Mouse (Mus musculus) Patski (cell line): ENCODE data around the gene Myh7. TPM values are rescaled to one million over a fixed set of nuclear protein-coding genes. Genes with fewer than 3 reads are reported as not detected.
"Not testable (repeated sequence)": the region's sequence is repeated elsewhere in the genome, so short reads cannot be mapped to it uniquely, and the experiment has no call there.

ENCODE experiments used
- ATAC-seq: fragments of 100-300 bp; one replicate; pipeline ENCODE4 v1.8.0; 2021
- CTCF ChIA-PET: fragments of 350-600 bp; sonication (Branson Sonifier 250); formaldehyde crosslinking; loops from one replicate; lab custom pipeline; 2022; ENCODE audit warnings: inconsistent platforms; lab: Charles Lee
- POLR2A ChIA-PET: fragments of 350-600 bp; sonication (Branson Sonifier 250); formaldehyde crosslinking; loops from one replicate; lab custom pipeline; 2022; ENCODE audit warnings: antibody characterized with exemption, inconsistent platforms; lab: Charles Lee
- DNase-seq: peaks from one replicate; pipeline ENCODE4 v3.0.0-alpha.2; 2011; ENCODE audit warnings: low read depth, low spot score
- H3K27me3 ChIP-seq: fragments of 371-371 bp; one replicate; pipeline ENCODE4 v1.5.1; 2021
- CTCF ChIP-seq: fragments of 100-300 bp; IDR thresholded peaks from one replicate; pipeline ENCODE4 v1.5.1; 2021
- in situ Hi-C: fragments of 300-500 bp; cut with MboI; formaldehyde crosslinking; loops from 3 replicates; pipeline ENCODE4 v1.11.1; 2018; ENCODE audit warnings: low pct_unique_long_range_greater_than_20kb, mixed read lengths
- polyA plus RNA-seq: library from polyadenylated mRNA; unstranded; gene quantifications from one replicate; pipeline ENCODE4 v1.2.3, GENCODE M21; 2021

Myh7 gene
- polyA plus RNA-seq, 1 experiment from 2014 or later = 0.23 TPM

DNA sequence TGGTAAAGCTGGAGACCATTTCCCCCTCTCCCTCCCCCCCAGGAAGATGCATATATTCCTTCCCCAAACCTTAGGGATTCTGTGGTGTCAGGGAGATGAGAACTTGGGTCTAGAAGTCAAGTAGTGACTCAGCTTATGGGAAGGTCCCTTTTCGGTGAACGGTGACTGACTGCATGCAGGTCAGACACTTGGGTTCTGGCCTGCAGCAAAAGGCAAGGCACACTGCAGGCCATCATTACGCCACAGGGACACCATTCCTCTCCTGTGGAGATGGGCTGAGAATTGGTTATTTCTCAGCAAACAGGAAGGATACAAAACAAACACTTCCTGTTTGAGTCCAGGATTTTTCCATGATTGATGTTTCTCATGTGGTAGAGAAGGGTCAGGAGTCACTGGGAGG, 35.2 kb downstream of the Myh7 start:
- in situ Hi-C loops = no loop called here
- ATAC-seq (no peak), DNase-seq (no peak)
- no peak for TF ChIP-seq CTCF
- H3K27me3 ChIP-seq = peaks cover 4% of the 10 kb centered on the region
- ChIA-PET POLR2A (no interaction called here), CTCF (interaction anchor here (1.2 kb wide), 1 partner anchor 13 kb away, joined by 3 read pairs; no protein-coding TSS in a partner anchor)

DNA sequence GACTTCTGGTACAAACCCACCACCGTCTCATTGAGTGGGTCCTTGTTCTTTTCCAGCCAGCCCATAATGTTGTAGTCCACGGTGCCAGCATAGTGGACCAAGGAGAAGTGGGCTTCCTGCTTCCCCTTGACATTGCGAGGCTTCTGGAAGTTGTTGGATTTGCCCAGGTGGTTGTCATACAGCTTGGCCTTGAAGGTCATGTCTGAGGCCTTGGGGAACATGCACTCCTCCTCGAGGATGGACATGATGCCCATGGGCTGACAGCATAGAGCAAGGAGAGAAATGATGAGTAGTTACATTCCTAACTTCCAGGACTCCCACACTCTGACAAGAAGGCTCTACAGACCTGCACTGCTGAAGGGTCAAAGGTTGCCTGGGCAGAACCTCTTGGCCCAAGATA, 35.9 kb downstream of the Myh7 start:
- in situ Hi-C loops = no loop called here
- DNase-seq = no peak

GRCm38 (mm10) chr14:54956533-54956932, 37.9 kb downstream of the Myh7 start:
- DNase-seq (no peak), ATAC-seq (no peak)
- H3K27me3 ChIP-seq = peaks cover 12% of the 10 kb centered on the region
- POLR2A ChIA-PET = no interaction called here
- no peak for TF ChIP-seq CTCF
- in situ Hi-C loops = no loop called here
- CTCF ChIA-PET = no interaction called here

More for the DNA sequence above, 35.9 kb downstream of the Myh7 start:
- ChIA-PET POLR2A (no interaction called here), CTCF (interaction anchor here (1.2 kb wide), 1 partner anchor 13 kb away, joined by 3 read pairs; no protein-coding TSS in a partner anchor)
- TF ChIP-seq CTCF = no peak
- ATAC-seq = no peak
- H3K27me3 ChIP-seq = peaks cover 3% of the 10 kb centered on the region

DNA sequence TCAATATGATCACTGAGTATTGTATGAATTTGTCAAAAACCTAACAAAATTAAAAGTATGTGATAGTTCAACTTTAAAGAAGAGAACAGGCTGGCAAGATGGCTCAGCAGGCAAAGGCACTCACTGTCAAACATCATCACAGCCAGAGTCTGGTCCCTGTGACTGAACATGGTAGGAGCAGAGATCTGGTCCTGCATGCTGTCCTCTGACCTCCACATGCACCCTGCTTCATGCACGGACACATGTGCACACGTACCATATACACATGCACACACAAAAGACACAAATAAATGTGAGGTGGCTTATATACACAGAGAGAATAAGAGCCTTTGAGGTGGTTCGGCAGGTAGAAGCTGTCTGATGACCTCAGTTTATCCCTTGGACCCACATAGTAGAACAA, 38.9 kb downstream of the Myh7 start:
- in situ Hi-C loops = no loop called here
- ChIA-PET POLR2A (no interaction called here), CTCF (no interaction called here)
- DNase-seq (no peak), ATAC-seq (no peak)
- H3K27me3 ChIP-seq = peaks cover 12% of the 10 kb centered on the region
- TF ChIP-seq CTCF = no peak

- no peak for ATAC-seq
- TF ChIP-seq CTCF = no peak
- POLR2A ChIA-PET = no interaction called here
- CTCF ChIA-PET = no interaction called here
- no peak for DNase-seq
- in situ Hi-C loops = no loop called here
- peaks cover 12% of the 10 kb centered on the region for H3K27me3 ChIP-seq
Observed at GRCm38 (mm10) chr14:54954474-54954873, 40.0 kb downstream of the Myh7 start.

- in situ Hi-C loops = no loop called here
- CTCF ChIA-PET = no interaction called here
- DNase-seq (no peak), ATAC-seq (no peak)
- POLR2A ChIA-PET = no interaction called here
- H3K27me3 ChIP-seq = peaks cover 12% of the 10 kb centered on the region
- TF ChIP-seq CTCF = no peak
Observed at GRCm38 (mm10) chr14:54953664-54954206, 40.7 kb downstream of the Myh7 start.

- ATAC-seq (no peak), DNase-seq (no peak)
- CTCF ChIA-PET = no interaction called here
- TF ChIP-seq CTCF = no peak
- POLR2A ChIA-PET = no interaction called here
- in situ Hi-C loops = no loop called here
- H3K27me3 ChIP-seq = peaks cover 12% of the 10 kb centered on the region
Observed at GRCm38 (mm10) chr14:54951587-54951986, 42.8 kb downstream of the Myh7 start.

DNA sequence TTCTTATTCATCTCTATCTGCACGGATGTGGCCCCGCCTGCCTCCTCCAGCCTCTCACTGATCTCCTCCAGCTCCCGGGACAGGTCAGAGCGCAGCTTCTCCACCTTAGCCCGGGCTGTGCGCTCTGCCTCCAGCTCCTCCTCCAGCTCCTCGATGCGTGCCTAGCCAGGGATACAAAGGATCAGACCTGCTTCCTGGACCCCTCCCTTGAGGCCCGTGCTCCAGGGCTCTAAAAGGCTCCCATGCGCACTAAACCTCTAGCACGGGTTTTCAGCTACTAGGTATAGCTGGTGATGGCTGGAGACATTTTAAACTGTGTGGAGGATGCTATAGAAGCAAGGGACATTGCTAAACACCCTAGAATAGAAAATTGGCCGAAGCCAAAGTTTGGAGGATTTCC, 43.9 kb downstream of the Myh7 start:
- ATAC-seq (no peak), DNase-seq (no peak)
- in situ Hi-C loops = no loop called here
- H3K27me3 ChIP-seq = peaks cover 12% of the 10 kb centered on the region
- CTCF ChIA-PET = interaction anchor here (1.4 kb wide), 1 partner anchor 11 kb away, joined by 5 read pairs; no protein-coding TSS in a partner anchor
- TF ChIP-seq CTCF = no peak
- POLR2A ChIA-PET = no interaction called here

GRCm38 (mm10) chr14:54948781-54949180, 45.6 kb downstream of the Myh7 start:
- peaks cover 12% of the 10 kb centered on the region for H3K27me3 ChIP-seq
- ATAC-seq (no peak), DNase-seq (no peak)
- ChIA-PET POLR2A (no interaction called here), CTCF (interaction anchor here (0.7 to 2.0 kb wide), 3 partner anchors 23 to 99 kb away, joined by 3 to 6 read pairs (median 3); no protein-coding TSS in a partner anchor)
- TF ChIP-seq CTCF = no peak
- in situ Hi-C loops = no loop called here

DNA sequence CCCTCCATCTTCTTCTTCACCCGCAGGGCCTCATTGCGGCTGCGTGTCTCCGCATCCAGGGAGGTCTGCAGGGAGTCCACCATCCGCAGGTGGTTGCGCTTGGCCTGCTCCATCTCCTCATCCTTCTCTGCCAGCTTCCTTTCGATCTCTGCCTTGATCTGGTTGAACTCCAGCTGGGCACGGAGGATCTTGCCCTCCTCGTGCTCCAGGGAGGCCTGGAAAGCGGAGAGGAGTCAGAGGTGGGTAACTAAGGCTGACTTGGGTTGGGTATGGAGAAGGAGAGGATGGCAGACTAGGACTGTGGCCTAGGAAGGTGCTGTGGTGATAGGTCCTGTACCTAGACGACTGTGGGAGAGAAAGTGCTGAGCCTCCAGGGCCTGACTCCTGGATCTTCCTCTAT, 47.4 kb downstream of the Myh7 start:
- CTCF ChIA-PET, POLR2A ChIA-PET, in situ Hi-C loops, ATAC-seq, H3K27me3 ChIP-seq, DNase-seq: not testable (repeated sequence)

- in situ Hi-C loops = no loop called here
- POLR2A ChIA-PET = no interaction called here
- no peaks in the 10 kb centered on the region for H3K27me3 ChIP-seq
- ATAC-seq = no peak
- DNase-seq = no peak
- no peak for TF ChIP-seq CTCF
- CTCF ChIA-PET = interaction anchor here (0.9 kb wide), 1 partner anchor 13 kb away, joined by 3 read pairs; no protein-coding TSS in a partner anchor
Observed at GRCm38 (mm10) chr14:54945975-54946704, 48.3 kb downstream of the Myh7 start.
